Mouse (Mus musculus) forebrain, embryonic 10.5 days (tissue): ENCODE data around the gene Asprv1. TPM values are rescaled to one million over a fixed set of nuclear protein-coding genes. Genes with fewer than 3 reads are reported as not detected.

Source experiments
- DNase-seq: peaks from one replicate; pipeline ENCODE4 v3.0.0-alpha.2; 2017; ENCODE audit warnings: low spot score; ENCODE audit errors: extremely low spot score
- H3K27ac ChIP-seq: fragments of 300-500 bp; sonication (generic); 2 replicates; pipeline ENCODE4 v1.5.1; 2016; ENCODE audit warnings: mild to moderate bottlenecking
- H3K27me3 ChIP-seq: fragments of 300-500 bp; sonication (generic); 2 replicates; pipeline ENCODE4 v1.6.1; 2016; ENCODE audit warnings: mild to moderate bottlenecking; ENCODE audit not compliant: poor library complexity, severe bottlenecking
- H3K36me3 ChIP-seq: fragments of 300-500 bp; sonication (generic); replicated peaks from 2 replicates; pipeline ENCODE4 v1.6.1; 2016; ENCODE audit warnings: mild to moderate bottlenecking, moderate library complexity
- H3K4me1 ChIP-seq: fragments of 300-500 bp; sonication (generic); 2 replicates; pipeline ENCODE4 v1.6.1; 2016
- H3K4me3 ChIP-seq: fragments of 300-500 bp; sonication (generic); 2 replicates; pipeline ENCODE4 v1.5.1; 2016; ENCODE audit warnings: mild to moderate bottlenecking, moderate library complexity
- H3K9me3 ChIP-seq: fragments of 300-500 bp; sonication (generic); 2 replicates; pipeline ENCODE4 v1.6.1; 2016; ENCODE audit warnings: mild to moderate bottlenecking, moderate library complexity
- WGBS: fragments of 180-500 bp; shearing (Covaris S2); methylation state at CpG from one replicate; pipeline ENCODE4 v1.1.7; 2016; 5-methylcytosine and 5-hydroxymethylcytosine counted together
- polyA plus RNA-seq: library from polyadenylated mRNA; unstranded; fragments of >200 nt; fragmentation: Nextera tagmentation; extraction: Ambion mirVana; gene quantifications from 2 replicates; pipeline ENCODE4 v1.2.1, GENCODE M21; 2016

The Asprv1 gene
- polyA plus RNA-seq = 0.16 and 0.32 TPM in 2 replicates

GRCm38 (mm10) chr6:86627946-86628345, at the start of gene Asprv1:
Gene Asprv1 (plus strand): TSS chr6:86628164.
- Histone ChIP-seq H3K27me3 (no peaks in the 10 kb centered on the region; the same call in 1 of the 2 replicates), H3K27ac (peak within 1 kb of the TSS; percentile 44; the same call in 1 of the 2 replicates), H3K36me3 (no peaks in the 10 kb centered on the region), H3K9me3 (no peaks in the 10 kb centered on the region), H3K4me1 (peaks cover 17% of the 10 kb centered on the region), H3K4me3 (no peak within 1 kb of the TSS)
- no peak for DNase-seq
- 53% methylated on average over 10 of the region's 10 CpGs for WGBS

GRCm38 (mm10) chr6:86578396-86578795, 49.6 kb upstream of the Asprv1 start:
- H3K9me3 ChIP-seq = no peaks in the 10 kb centered on the region
- no peak overlapping the region for H3K27ac ChIP-seq
- H3K36me3 ChIP-seq = no peaks in the 10 kb centered on the region
- DNase-seq = no peak
- H3K27me3 ChIP-seq = no peaks in the 10 kb centered on the region
- H3K4me1 ChIP-seq = peaks cover 8% of the 10 kb centered on the region
- no peak overlapping the region for H3K4me3 ChIP-seq
- WGBS = 89% methylated on average over 2 of the region's 2 CpGs

- Histone ChIP-seq H3K27me3 (no peaks in the 10 kb centered on the region), H3K9me3 (no peaks in the 10 kb centered on the region), H3K4me1 (peaks cover 11% of the 10 kb centered on the region), H3K27ac (0 out of 2 replicates have a peak overlapping the region, but pooled peaks have one; percentile 44), H3K36me3 (no peaks in the 10 kb centered on the region), H3K4me3 (no peak overlapping the region)
- no peak for DNase-seq
- WGBS = 77% methylated on average over 2 of the region's 2 CpGs
Observed at GRCm38 (mm10) chr6:86579066-86579784, 48.7 kb upstream of the Asprv1 start.

- H3K4me3 ChIP-seq = no peak overlapping the region
- H3K4me1 ChIP-seq = peaks cover 18% of the 10 kb centered on the region
- H3K27ac ChIP-seq = no peak overlapping the region
- no peak for DNase-seq
- H3K36me3 ChIP-seq = no peaks in the 10 kb centered on the region
- H3K27me3 ChIP-seq = no peaks in the 10 kb centered on the region
- WGBS = 89% methylated on average over 3 of the region's 3 CpGs
- no peaks in the 10 kb centered on the region for H3K9me3 ChIP-seq
Observed at GRCm38 (mm10) chr6:86579926-86580325, 48.0 kb upstream of the Asprv1 start.

GRCm38 (mm10) chr6:86583141-86583540, 44.8 kb upstream of the Asprv1 start:
- no peaks in the 10 kb centered on the region for H3K36me3 ChIP-seq
- no peaks in the 10 kb centered on the region for H3K27me3 ChIP-seq
- WGBS = 94% methylated on average over 3 of the region's 3 CpGs
- H3K9me3 ChIP-seq = no peaks in the 10 kb centered on the region
- H3K4me3 ChIP-seq = no peak overlapping the region
- no peak overlapping the region for H3K27ac ChIP-seq
- H3K4me1 ChIP-seq = peaks cover 28% of the 10 kb centered on the region
- no peak for DNase-seq

GRCm38 (mm10) chr6:86583601-86584215, 44.3 kb upstream of the Asprv1 start:
- H3K27me3 ChIP-seq = no peaks in the 10 kb centered on the region
- no peaks in the 10 kb centered on the region for H3K36me3 ChIP-seq
- 90% methylated on average over 8 of the region's 8 CpGs for WGBS
- no peak overlapping the region for H3K4me3 ChIP-seq
- peaks cover 28% of the 10 kb centered on the region for H3K4me1 ChIP-seq
- no peak overlapping the region for H3K27ac ChIP-seq
- no peak for DNase-seq
- H3K9me3 ChIP-seq = no peaks in the 10 kb centered on the region

- DNase-seq = no peak
Observed at GRCm38 (mm10) chr6:86584296-86585015, 43.5 kb upstream of the Asprv1 start.

GRCm38 (mm10) chr6:86585070-86585600, 42.8 kb upstream of the Asprv1 start:
- no peaks in the 10 kb centered on the region for H3K9me3 ChIP-seq
- peak overlapping the region; percentile 39 for H3K4me3 ChIP-seq
- peak overlapping the region; percentile 84 for H3K27ac ChIP-seq
- no peaks in the 10 kb centered on the region for H3K27me3 ChIP-seq
- WGBS = 24% methylated on average over 16 of the region's 16 CpGs
- peak; percentile 60 for DNase-seq
- peaks cover 20% of the 10 kb centered on the region for H3K4me1 ChIP-seq
- H3K36me3 ChIP-seq = no peaks in the 10 kb centered on the region

More at GRCm38 (mm10) chr6:86584296-86585015, 43.5 kb upstream of the Asprv1 start:
- no peaks in the 10 kb centered on the region for H3K9me3 ChIP-seq
- no peaks in the 10 kb centered on the region for H3K36me3 ChIP-seq
- peak overlapping the region; percentile 39 for H3K4me3 ChIP-seq
- peak overlapping the region; percentile 84 for H3K27ac ChIP-seq
- peaks cover 22% of the 10 kb centered on the region for H3K4me1 ChIP-seq
- H3K27me3 ChIP-seq = no peaks in the 10 kb centered on the region
- 35% methylated on average over 14 of the region's 14 CpGs for WGBS

- no peak for DNase-seq
- Histone ChIP-seq H3K27ac (no peak overlapping the region), H3K9me3 (no peaks in the 10 kb centered on the region), H3K27me3 (no peaks in the 10 kb centered on the region), H3K4me3 (no peak overlapping the region), H3K4me1 (peaks cover 20% of the 10 kb centered on the region), H3K36me3 (no peaks in the 10 kb centered on the region)
- WGBS = 77% methylated on average over 5 of the region's 5 CpGs
Observed at GRCm38 (mm10) chr6:86586070-86586469, 41.9 kb upstream of the Asprv1 start.

GRCm38 (mm10) chr6:86588429-86588828, 39.5 kb upstream of the Asprv1 start:
- H3K4me1 ChIP-seq = peaks cover 20% of the 10 kb centered on the region
- no peaks in the 10 kb centered on the region for H3K36me3 ChIP-seq
- no peak overlapping the region for H3K27ac ChIP-seq
- no peaks in the 10 kb centered on the region for H3K9me3 ChIP-seq
- no peak for DNase-seq
- 70% methylated on average over 6 of the region's 7 CpGs for WGBS
- H3K4me3 ChIP-seq = no peak overlapping the region
- H3K27me3 ChIP-seq = no peaks in the 10 kb centered on the region

- Histone ChIP-seq H3K9me3 (no peaks in the 10 kb centered on the region), H3K4me1 (peaks cover 10% of the 10 kb centered on the region)
Observed at GRCm38 (mm10) chr6:86593146-86593897, 34.6 kb upstream of the Asprv1 start.

GRCm38 (mm10) chr6:86594636-86595035, 33.3 kb upstream of the Asprv1 start:
- Histone ChIP-seq H3K4me1 (peaks cover 10% of the 10 kb centered on the region), H3K36me3 (no peaks in the 10 kb centered on the region), H3K27me3 (0 out of 2 replicates have a peak, but pooled peaks cover 4% of the 10 kb centered on the region), H3K4me3 (peak overlapping the region; percentile 41), H3K27ac (no peak overlapping the region), H3K9me3 (no peaks in the 10 kb centered on the region)
- peak; percentile 58 for DNase-seq
- 16% methylated on average over 9 of the region's 9 CpGs for WGBS

More at GRCm38 (mm10) chr6:86593146-86593897, 34.6 kb upstream of the Asprv1 start:
- 87% methylated on average over 10 of the region's 10 CpGs for WGBS
- no peak for DNase-seq
- Histone ChIP-seq H3K27me3 (0 out of 2 replicates have a peak, but pooled peaks cover 4% of the 10 kb centered on the region), H3K27ac (no peak overlapping the region), H3K4me3 (no peak overlapping the region), H3K36me3 (no peaks in the 10 kb centered on the region)
